Mouse (Mus musculus): ENCODE measurements at regions not wholly inside any gene's neighbourhood (a gene's known extent, or its start where the extent isn't known, plus 50 kb on each side); places are given as distances from the start of the nearest gene placed in this dataset.

DNA sequence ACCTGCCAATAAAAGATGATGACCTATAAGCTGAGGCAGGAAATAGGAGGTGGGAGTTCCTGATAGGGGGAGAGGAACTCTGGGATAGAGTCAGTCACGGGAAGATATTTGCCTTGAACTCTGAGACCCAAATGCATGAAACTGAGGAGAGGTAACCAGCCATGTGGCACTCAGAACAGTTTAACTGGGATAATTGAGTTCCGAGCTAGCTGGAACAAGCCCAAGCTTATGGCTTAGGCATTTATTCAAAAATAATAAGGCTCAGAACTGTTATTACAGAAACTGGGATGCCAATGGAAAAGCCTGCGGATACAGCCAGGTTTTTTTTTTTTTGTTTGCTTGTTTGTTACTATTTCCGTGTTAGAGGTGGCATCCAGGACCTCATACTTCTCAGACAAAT, 425.0 kb downstream of the Ate1 start:
- no peak for DNase-seq

DNA sequence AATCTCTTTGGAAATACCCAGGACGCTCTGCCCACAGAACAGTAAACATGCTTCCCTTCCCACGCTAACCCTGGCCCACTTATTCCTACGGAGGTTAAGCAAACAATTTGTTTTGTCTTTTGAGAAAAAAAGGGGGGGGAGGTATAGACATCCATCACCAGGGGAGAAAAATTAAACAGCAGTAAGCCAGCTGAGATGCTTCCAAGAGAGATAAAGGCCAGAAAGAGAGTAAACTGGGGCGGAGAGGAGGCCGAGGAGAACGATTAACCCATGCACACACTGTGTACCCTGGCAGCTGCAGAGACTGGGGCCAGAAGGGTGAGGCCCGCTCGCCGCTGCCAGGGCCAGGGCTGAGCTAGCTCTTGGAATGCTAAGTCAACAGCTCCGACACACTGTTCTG, 421.6 kb downstream of the Ate1 start:
- no peak for DNase-seq

DNA sequence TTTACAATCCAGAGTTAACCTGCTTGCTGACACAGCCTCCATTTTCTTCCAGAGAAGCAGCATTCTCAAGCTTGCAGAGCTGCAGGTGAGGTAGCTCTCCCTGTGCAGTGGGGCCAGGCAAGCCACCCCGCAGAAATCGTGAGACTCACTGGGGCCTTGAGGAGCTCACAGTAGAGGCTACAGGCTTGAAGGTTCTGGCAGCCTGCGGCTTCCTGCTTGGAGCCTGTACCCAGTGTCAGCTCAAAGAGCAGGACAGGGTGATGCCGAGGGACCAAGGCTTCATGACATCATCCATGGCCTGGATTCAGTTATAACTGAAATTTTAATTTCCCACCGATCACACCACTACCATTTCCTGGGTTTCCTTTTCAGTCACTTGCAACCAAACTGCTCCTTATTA, 417.5 kb downstream of the Ate1 start:
- no peak for DNase-seq

DNA sequence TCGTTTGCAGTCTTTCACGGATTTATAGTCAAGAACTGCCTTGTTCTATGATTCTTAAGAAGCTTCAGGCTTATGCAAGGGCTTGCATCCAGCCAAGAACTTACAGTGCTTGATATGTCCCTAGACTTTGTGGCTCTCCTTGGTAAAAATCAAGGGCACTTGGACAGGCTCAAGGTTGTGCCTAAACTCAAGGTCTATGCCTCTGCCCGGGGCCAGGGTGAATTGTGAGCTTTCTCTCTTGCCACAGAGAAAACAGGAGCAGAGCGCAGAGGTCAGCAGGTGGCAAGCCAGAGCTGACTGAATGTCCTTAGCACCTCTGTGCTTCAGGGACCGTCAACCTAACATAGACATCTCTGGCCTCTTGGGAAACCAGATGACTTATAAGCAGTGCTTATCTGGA, 413.2 kb downstream of the Ate1 start:
- DNase-seq: no peak

DNA sequence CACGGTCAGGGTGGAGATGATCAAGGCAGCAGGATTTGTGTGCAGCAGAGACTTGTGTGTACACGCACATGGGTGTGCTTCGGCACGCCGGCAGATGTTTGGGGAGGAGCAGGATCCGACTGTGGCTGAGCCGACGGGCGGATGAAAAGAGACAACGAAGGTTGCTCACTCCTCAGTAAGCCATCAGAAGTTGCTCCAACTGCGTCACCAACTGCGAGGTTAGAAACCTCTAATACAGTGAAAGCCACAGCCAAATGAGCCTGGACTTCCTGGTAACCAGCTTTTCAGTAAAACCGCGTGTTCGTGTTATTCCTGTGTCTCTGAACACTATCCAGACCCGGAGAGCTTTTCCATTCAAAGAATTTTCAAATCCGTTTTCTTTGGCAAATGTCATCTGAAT, 411.8 kb downstream of the Ate1 start:
- DNase-seq: no peak

Measured in spleen, adult 18-20 months (tissue).